Mouse (Mus musculus): ENCODE measurements around the gene Fam210b.

DNA sequence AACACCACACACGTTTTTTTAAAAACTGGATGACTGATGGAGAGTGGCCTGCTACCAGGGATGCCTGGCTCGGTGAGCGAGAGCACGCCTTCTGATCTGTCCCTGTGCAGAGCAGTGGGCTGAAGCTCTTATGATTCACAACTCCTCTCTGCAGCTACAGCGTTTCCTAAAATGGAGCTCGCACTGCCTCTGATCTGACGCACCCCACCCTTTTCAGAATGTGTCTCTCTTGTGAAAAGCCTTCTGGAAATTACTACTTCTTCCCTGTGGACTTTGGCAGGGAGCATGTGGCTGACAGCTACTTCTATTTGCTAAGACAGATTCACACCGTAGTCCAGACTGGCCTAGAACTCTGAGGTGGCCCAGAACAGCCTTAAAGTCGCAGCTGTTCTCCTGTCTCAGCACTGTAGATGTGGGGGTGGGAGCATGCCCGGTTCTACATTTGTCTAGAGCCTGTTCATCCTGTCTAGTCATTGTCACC lies 46.7 kb downstream of the Fam210b start:
- TF ChIP-seq GATA1 (IDR thresholded peaks at IDR 0.05; ENCODE audit: borderline replicate concordance, low read length), result no peak
- no peak for TF ChIP-seq CTCF (IDR thresholded peaks at IDR 0.05; ENCODE audit: low read depth, low read length)
- TF ChIP-seq POLR2AphosphoS5 (IDR thresholded peaks at IDR 0.05; ENCODE audit: insufficient replicate concordance, low read depth, low read length), result no peak
